Mouse (Mus musculus) forebrain, embryonic 10.5 days (tissue): ENCODE results near the gene Olfr578. TPM values are rescaled to one million over a fixed set of nuclear protein-coding genes. Genes with fewer than 3 reads are reported as not detected.

Experiments
- polyA plus RNA-seq: library from polyadenylated mRNA; unstranded; fragments of >200 nt; fragmentation: Nextera tagmentation; extraction: Ambion mirVana; gene quantifications from 2 replicates; pipeline ENCODE4 v1.2.1, GENCODE M21; 2016

Olfr578 gene
- polyA plus RNA-seq, 1 experiment from 2014 or later: not detected

Other genes starting within 250 kb of the Olfr578 start
- gene Olfr560, start 230.0 kb downstream of the Olfr578 start, polyA plus RNA-seq: not detected in 2 replicates
- not detected in 2 replicates for gene Olfr78, start 229.9 kb downstream of the Olfr578 start, polyA plus RNA-seq
- not detected in 2 replicates for gene Olfr561, start 218.1 kb downstream of the Olfr578 start, polyA plus RNA-seq
- gene Olfr564, start 185.8 kb downstream of the Olfr578 start, polyA plus RNA-seq: not detected in 2 replicates
- not detected in 2 replicates for gene Olfr566, start 130.6 kb downstream of the Olfr578 start, polyA plus RNA-seq
- not detected in 2 replicates for gene Olfr568, start 112.2 kb downstream of the Olfr578 start, polyA plus RNA-seq
- gene Olfr569, start 98.4 kb downstream of the Olfr578 start, polyA plus RNA-seq: not detected in 2 replicates
- not detected in 2 replicates for gene Olfr570, start 94.7 kb downstream of the Olfr578 start, polyA plus RNA-seq
- gene Olfr571, start 71.8 kb downstream of the Olfr578 start, polyA plus RNA-seq: not detected in 2 replicates
- gene Olfr572, start 64.9 kb downstream of the Olfr578 start, polyA plus RNA-seq: not detected in 2 replicates
- gene Olfr573-ps1, start 46.7 kb downstream of the Olfr578 start, polyA plus RNA-seq: not detected in 2 replicates
- gene Olfr574, start 40.9 kb downstream of the Olfr578 start, polyA plus RNA-seq: not detected in 2 replicates
- not detected in 2 replicates for gene Olfr575, start 30.5 kb downstream of the Olfr578 start, polyA plus RNA-seq
- not detected in 2 replicates for gene Olfr576, start 26.7 kb downstream of the Olfr578 start, polyA plus RNA-seq
- not detected in 2 replicates for gene Olfr577, start 13.4 kb downstream of the Olfr578 start, polyA plus RNA-seq
- gene Olfr582, start 48.7 kb upstream of the Olfr578 start, polyA plus RNA-seq: not detected in 2 replicates
- not detected in 2 replicates for gene Olfr583, start 62.0 kb upstream of the Olfr578 start, polyA plus RNA-seq
- gene Olfr584, start 92.6 kb upstream of the Olfr578 start, polyA plus RNA-seq: not detected in 2 replicates
- not detected in 2 replicates for gene Olfr585, start 108.4 kb upstream of the Olfr578 start, polyA plus RNA-seq
- gene Olfr586, start 136.3 kb upstream of the Olfr578 start, polyA plus RNA-seq: not detected in 2 replicates
- not detected in 2 replicates for gene Olfr588-ps1, start 151.6 kb upstream of the Olfr578 start, polyA plus RNA-seq
- not detected in 2 replicates for gene Olfr589, start 167.0 kb upstream of the Olfr578 start, polyA plus RNA-seq
- gene Olfr591, start 189.0 kb upstream of the Olfr578 start, polyA plus RNA-seq: not detected in 2 replicates
- gene Olfr592, start 195.5 kb upstream of the Olfr578 start, polyA plus RNA-seq: not detected in 2 replicates
- gene Olfr593, start 222.5 kb upstream of the Olfr578 start, polyA plus RNA-seq: not detected in 2 replicates
- not detected in 2 replicates for gene Olfr594, start 227.7 kb upstream of the Olfr578 start, polyA plus RNA-seq